Mouse (Mus musculus) left cerebral cortex, postnatal 14 days (tissue): ENCODE results near the gene Impdh1. TPM values are rescaled to one million over a fixed set of nuclear protein-coding genes. Genes with fewer than 3 reads are reported as not detected.
"Not testable (repeated sequence)": the region's sequence is repeated elsewhere in the genome, so short reads cannot be mapped to it uniquely, and the experiment has no call there.

Experiments
- DNase-seq, 2 experiments: peaks; one replicate each; pipeline ENCODE4 v3.0.0; 2021 to 2022; ENCODE audit warnings: low spot score in 2 of 2, mixed read lengths in 1 of 2
- intact Hi-C: fragments of 180-260 bp; cut with DNase I; formaldehyde crosslinking; loops from one replicate; pipeline ENCODE4 v1.15.1; 2025
- long read RNA-seq, 2 experiments: library from polyadenylated mRNA; stranded (forward); transcript quantifications; one replicate each; pipeline ENCODE4 v2.0.0; 2021
- total RNA-seq, 2 experiments: library from RNA; stranded (reverse); gene quantifications; 2 replicates each; pipeline ENCODE4 v1.2.3; 2021

Gene Impdh1
- total RNA-seq: 10 to 100 TPM; 86.5 to 99.2 TPM
- long read RNA-seq, experiment 1, transcript Impdh1-201 (14 exons, 2,437 nt): major isoform, 133 of 165 reads
- long read RNA-seq, experiment 1, transcript Impdh1-202 (15 exons, 2,600 nt): minor isoform, 6 of 165 reads
- long read RNA-seq, experiment 1, partial matches to known transcripts: 9 of 165 reads
- long read RNA-seq, experiment 1, other reads (novel, unspliced or antisense): 13 of 165 reads
- long read RNA-seq, experiment 2, transcript Impdh1-201 (14 exons, 2,437 nt): major isoform, 102 of 140 reads
- long read RNA-seq, experiment 2, transcript Impdh1-202 (15 exons, 2,600 nt): minor isoform, 8 of 140 reads
- long read RNA-seq, experiment 2, partial matches to known transcripts: 8 of 140 reads
- long read RNA-seq, experiment 2, other reads (novel, unspliced or antisense): 18 of 140 reads

DNA sequence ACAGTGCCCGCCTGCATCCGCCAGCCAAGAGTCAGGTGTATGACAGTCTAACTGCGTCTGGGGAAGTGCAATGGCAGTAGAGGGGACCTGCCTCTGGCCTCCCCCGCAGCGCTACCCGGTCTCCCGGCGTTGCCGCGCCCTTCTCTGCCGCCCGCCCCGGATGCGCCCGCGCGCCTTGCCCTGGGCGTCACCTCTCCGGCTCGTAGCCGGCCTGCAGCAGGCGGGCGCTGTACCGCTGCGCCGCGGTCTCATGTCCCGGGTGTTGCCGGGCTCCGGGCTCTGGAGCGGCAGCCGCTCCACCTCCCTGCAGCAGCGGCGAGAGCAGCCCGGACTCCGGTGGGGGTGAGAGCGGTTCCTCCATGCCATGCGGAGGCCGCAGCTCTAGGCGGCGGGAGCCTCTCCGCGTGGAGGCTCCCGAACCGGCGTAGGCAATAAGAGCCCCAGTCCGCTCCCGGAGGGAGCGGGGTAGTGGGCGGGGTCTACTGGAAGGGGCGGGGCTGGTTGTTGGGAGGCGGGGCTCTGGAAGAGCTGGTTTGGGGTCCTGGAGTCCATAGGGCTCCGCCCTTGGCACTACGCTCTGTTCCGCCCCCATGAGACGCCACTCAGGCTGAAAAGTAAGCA is at the start of gene Impdh1:
TSS of gene Impdh1 (minus strand) at position 484 of the 621 bp plus-strand sequence.
- intact Hi-C loops: no loop called here
- DNase-seq: peak in 1 of 2 experiments; percentile 59

GRCm38 (mm10) chr6:29264456-29264781 is 48.3 kb upstream of the Impdh1 start:
- intact Hi-C loops: no loop called here

DNA sequence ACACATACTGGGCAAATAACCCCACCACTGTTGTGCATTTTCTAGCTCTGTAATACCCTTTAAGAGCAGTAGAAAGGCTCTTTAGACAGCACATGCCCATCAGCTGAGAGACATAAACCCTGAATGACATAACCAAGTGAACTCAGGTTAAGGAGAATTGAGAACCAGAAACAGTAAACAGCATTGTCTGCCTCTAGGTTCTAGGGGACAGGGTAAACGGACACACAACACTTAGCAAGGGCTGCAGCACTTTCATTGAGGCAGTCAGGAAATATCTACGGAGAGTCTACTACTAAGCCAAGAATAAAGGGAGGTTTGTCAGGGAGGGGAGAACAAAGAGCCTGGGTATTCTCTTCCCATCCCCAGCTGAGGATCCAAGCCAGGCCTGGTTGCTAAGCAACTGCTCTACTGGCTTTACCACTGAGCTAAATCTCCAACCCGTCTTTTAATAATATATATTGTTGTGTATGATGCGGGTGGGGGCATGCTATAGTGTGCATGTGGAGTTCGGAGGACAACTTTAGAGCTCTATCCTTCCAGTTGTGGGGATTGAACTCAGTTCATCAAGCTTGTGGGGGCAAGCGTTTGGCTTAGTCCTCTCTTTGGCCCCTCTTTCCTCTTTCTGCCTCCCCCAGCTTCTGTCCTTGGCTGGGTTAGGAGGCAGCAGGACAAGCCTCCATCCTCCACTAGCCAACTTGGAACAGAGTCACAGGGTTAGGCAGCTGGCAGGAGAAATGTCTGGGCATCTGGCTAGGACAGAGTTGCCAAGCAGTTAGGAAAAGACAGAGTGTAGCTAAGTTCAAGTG is 47.7 kb upstream of the Impdh1 start:
- peak; percentile 48 to 58 for DNase-seq
- intact Hi-C loops: no loop called here

More at GRCm38 (mm10) chr6:29264456-29264781, 48.3 kb upstream of the Impdh1 start:
- no peak for DNase-seq

DNA sequence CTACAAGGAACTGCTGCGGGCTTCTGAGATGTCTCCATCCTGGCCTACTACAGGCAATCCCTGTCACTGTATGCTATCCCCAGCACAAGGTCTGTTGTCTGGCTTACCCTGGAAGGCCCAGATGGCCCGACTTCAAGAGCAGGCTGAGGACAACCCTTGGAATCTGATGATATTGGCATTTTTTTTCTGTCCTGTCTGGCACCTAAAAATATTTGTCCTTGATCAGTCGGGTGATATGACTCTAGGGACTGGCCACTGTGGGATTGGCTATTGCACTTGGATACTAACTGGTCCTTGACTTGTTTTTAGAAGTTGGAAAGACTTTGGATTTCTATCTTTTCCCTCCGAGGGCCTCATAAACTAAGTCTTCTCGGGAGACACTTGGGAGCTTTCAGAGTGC is 45.7 kb upstream of the Impdh1 start:
- DNase-seq: no peak

DNA sequence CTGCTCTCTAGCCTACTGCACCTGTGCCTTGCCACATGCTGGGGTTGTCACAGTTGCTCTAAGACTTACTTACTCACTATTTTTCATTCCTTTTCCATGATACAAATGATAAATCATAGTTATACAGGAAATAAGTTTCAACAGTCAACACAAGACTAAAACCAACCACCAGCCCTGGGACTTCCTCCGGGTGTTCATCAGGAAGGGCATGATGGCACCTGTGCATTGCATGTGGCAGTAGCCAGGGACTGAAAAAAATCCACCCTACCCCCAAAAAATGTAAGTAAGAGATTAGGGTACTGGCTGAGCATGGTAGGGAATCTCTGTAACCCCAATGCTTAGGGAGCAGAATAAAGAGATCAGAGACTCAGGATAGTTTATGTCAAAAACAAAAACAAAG is 43.3 kb upstream of the Impdh1 start:
- DNase-seq: no peak
- intact Hi-C loops: no loop called here

More for the DNA sequence above, 45.7 kb upstream of the Impdh1 start:
- intact Hi-C loops: no loop called here

- intact Hi-C loops: no loop called here
Observed at GRCm38 (mm10) chr6:29247072-29247471, 30.9 kb upstream of the Impdh1 start.

GRCm38 (mm10) chr6:29246585-29246984 is 30.4 kb upstream of the Impdh1 start:
- no peak for DNase-seq

More at GRCm38 (mm10) chr6:29247072-29247471, 30.9 kb upstream of the Impdh1 start:
- DNase-seq: no peak

DNA sequence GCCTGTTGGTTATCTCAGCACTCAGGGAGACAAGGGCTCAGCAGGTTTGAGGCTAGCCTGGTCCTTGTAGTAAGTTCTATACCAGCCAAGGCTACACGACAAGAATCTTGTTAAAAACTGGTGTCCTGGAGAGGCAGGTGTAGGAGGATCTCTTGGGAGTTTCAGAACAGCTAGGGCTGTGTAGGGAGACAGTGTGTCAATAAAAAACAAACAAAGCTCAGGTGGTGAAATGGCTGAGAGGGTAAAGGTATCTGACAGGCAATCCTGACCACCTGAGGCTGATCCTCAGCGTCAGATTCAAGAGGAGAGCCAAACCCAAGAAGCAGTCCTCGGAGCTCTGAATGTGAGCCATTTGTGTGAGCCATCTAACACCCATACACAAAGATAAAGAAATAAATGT is 30.0 kb upstream of the Impdh1 start:
- no peak for DNase-seq
- intact Hi-C loops: no loop called here

More at GRCm38 (mm10) chr6:29246585-29246984, 30.4 kb upstream of the Impdh1 start:
- intact Hi-C loops: no loop called here

GRCm38 (mm10) chr6:29245272-29246120 is 29.3 kb upstream of the Impdh1 start:
- no peak for DNase-seq
- intact Hi-C loops: no loop called here

GRCm38 (mm10) chr6:29242265-29242664 is 26.1 kb upstream of the Impdh1 start:
- intact Hi-C loops: no loop called here
- no peak for DNase-seq

DNA sequence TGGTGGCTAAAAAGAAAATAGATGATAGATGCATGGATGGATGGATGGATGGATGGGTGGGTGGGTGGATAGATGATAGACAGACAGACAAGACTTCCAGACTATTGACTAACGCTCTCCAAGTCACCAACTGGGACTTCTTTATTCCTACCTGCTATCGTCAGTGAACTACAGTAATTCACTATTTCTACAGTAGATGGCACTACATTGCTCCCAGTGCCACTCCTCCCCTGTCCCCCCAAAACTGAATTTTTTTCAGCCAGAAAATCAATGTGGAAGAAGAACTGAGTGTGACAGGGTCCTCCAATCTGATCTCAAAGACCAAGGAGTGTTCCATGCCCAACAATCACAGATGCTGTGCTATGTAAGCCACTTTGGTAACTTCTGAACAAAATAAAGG is 25.5 kb upstream of the Impdh1 start:
- intact Hi-C loops: loop anchor here (2.0 kb wide), 1 partner anchor 37 kb away; the partner anchor contains the start of gene Fam71f2
- DNase-seq: no peak

DNA sequence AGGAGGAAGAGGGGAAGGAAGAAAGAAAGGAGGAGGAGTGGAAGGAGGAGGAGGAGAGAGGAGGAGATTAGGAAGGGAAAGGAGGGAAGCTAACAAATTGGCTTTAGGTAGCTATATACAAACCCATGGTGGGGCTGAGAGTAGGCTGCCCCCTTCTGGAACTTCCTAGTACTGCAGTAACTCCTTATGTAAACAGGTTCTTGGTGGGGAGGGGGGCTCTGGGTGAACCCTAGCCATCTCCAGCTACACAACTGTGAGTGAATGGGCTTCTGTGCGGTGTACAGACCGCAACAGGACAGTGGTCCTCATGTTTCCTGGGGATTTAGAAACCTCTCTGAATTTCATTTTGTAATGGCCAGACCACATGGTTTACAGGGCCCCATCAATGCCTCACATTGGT is 24.6 kb upstream of the Impdh1 start:
- peak; percentile 30 to 43 for DNase-seq
- intact Hi-C loops: loop anchor here (2.0 kb wide), 1 partner anchor 38 kb away; the partner anchor contains the start of gene Fam71f2

DNA sequence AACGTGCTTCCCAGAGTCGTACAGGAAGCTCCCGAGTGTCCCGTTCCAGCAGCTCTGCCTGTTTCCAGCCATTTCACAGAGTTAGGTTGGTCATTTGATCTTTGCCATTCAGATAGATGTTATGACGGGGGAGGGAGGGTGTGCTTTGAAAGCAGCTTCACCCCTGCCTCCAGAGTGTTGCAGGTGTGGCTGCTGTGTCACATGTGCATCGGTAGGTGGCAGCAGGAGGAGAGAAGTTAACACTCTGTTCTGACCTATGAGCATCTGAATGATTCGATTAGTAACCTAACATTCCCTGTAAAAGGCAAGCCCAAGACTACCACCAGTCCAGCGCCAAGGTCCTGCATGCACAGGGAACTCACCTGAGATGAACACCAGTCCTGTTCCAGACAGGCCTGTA is 18.1 kb upstream of the Impdh1 start:
- intact Hi-C loops: no loop called here
- DNase-seq: no peak

- intact Hi-C loops: no loop called here
- DNase-seq: no peak
Observed at GRCm38 (mm10) chr6:29233710-29234109, 17.5 kb upstream of the Impdh1 start.

DNA sequence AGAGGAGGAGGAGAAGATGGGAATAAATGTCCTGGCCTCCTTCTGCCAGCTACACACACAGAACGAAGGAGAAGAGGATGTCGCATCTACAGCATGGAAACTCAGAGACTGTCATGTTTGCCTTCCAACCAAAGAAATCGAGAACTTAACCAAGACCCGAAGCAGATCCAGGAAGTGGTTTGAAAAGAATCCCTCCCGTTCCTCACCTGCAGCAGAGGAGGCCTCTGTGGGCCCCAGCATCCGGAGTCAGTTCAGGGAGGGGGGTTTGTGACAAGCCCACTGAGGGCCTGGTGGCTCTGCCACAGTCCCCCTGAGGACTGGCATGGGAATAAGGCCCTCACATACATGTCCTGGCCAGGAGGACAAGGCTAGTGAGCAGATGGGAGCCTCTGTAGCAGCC is 16.2 kb upstream of the Impdh1 start:
- no peak for DNase-seq
- intact Hi-C loops: no loop called here

DNA sequence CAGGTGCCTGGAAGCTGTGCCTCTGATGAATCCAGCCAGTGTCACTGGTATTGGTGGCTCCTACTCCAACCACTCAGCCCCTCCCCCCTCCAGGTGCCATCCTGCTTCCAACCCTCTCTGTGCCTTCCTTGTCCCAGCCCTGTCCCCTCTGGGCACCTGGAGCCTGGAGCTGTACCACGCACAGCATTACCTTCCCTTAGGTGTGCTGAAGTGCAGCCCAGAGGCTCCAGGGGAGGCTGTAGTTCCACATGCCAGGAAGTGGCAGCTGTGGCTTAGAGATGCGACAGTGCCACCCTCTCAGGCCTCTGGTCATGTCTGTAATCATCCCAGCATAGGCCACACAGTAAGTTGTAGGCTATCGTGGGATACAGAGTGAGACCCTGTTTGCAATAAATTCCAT is 15.6 kb upstream of the Impdh1 start:
- intact Hi-C loops: no loop called here
- no peak for DNase-seq

DNA sequence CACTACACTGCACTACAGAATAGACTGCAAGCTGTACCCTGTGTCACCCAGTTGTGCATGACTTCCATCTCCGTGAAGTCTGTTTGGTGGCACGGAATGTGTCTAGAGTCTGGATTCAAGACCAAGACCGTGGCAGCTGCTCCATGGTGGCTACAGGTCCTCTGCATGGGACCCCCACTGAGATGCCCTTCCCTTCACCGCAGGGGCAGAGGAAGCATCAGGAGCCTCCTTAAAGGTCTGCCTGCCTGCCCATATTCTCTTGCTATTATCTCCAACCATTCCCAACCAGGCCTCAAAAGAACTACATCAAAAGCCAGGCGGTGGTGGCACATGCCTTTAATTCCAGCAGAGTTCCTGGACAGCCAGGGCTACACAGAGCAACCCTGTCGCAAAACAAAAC is 14.2 kb upstream of the Impdh1 start:
- intact Hi-C loops: no loop called here
- no peak for DNase-seq

DNA sequence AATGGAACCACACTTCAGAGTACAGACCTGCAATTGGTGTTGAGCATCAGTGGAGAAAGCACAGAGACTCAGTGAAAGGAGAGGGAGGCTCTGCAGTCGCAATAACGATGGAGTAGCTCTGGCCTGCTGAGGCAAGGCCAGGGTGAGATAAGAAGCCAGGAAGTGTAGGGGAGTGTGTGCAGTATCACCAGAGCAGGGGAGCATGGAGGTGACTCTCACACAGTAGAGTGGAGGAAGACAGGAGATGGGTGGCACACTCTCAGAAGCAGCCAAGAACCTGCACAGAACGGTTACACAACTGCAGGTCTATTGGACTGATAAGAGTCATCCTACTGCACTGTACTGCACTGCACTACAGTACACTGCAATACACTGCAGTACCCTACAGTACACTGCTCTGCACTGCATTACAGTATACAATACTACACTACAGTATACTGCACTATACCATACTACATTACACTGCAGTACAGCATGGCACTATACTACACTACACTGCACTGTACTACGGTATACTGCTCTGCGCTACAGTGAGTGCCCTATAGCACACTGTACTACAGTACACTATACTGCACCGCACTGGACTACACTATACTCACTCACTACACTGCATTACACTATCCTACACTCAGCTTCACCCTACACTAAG is 13.2 kb upstream of the Impdh1 start:
- no peak for DNase-seq
- intact Hi-C loops: no loop called here

DNA sequence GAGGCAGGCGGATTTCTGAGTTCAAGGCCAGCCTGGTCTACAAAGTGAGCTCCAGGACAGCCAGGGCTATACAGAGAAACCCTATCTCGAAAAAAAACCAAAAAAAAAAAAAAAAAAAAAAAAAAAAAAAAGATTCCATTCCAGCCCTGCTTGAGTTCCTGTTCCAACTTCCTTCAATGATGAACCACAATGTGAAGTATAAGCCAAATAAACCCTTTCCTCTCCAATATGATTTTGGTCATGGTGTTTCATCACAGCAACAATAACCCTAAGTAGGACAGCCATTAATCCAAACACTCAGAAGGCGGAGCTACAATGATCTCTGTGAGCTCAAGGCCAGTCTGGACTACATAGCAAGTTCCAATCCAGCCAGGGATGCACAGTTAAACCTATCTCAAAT is 1.6 kb upstream of the Impdh1 start:
- intact Hi-C loops, DNase-seq: not testable (repeated sequence)
